Mouse (Mus musculus) liver, embryonic 11.5 days (tissue): ENCODE data around the gene Sult3a2. TPM values are rescaled to one million over a fixed set of nuclear protein-coding genes. Genes with fewer than 3 reads are reported as not detected.
"Not testable (repeated sequence)": the region's sequence is repeated elsewhere in the genome, so short reads cannot be mapped to it uniquely, and the experiment has no call there.

Experiments
- ATAC-seq: fragments of 200-750 bp; cut with Nextera tagmentation; replicated peaks from 2 replicates; pipeline ENCODE4 v1.8.0; 2017; ENCODE audit warnings: moderate number of reproducible peaks, mild to moderate bottlenecking, moderate TSS enrichment, moderate library complexity; ENCODE audit not compliant: low FRiP score
- DNase-seq: peaks from one replicate; pipeline ENCODE4 v3.0.0-alpha.2; 2017; ENCODE audit warnings: low spot score
- H3K27ac ChIP-seq: fragments of 300-500 bp; sonication (generic); 2 replicates; pipeline ENCODE4 v1.5.1; 2014; ENCODE audit warnings: mild to moderate bottlenecking, low read depth, low read length, control low read depth
- H3K27me3 ChIP-seq: fragments of 300-500 bp; sonication (generic); replicated peaks from 2 replicates; pipeline ENCODE4 v1.6.1; 2014; ENCODE audit warnings: low read length, mixed read lengths; ENCODE audit not compliant: control insufficient read depth, insufficient read depth
- H3K36me3 ChIP-seq: fragments of 300-500 bp; sonication (generic); 2 replicates; pipeline ENCODE4 v1.6.1; 2014; ENCODE audit warnings: mild to moderate bottlenecking, low read length, moderate library complexity, mixed read lengths; ENCODE audit not compliant: control insufficient read depth, insufficient read depth
- H3K4me1 ChIP-seq: fragments of 300-500 bp; sonication (generic); replicated peaks from 2 replicates; pipeline ENCODE4 v1.6.1; 2014; ENCODE audit warnings: low read length, mixed read lengths; ENCODE audit not compliant: control insufficient read depth, insufficient read depth
- H3K4me2 ChIP-seq: fragments of 300-500 bp; sonication (generic); 2 replicates; pipeline ENCODE4 v1.6.1; 2014; ENCODE audit warnings: mild to moderate bottlenecking, control low read depth, moderate library complexity
- H3K4me3 ChIP-seq: fragments of 300-500 bp; sonication (generic); 2 replicates; pipeline ENCODE4 v1.5.1; 2014; ENCODE audit warnings: low read depth, low read length, control low read depth
- H3K9ac ChIP-seq: fragments of 300-500 bp; sonication (generic); 2 replicates; pipeline ENCODE4 v1.6.1; 2014; ENCODE audit warnings: low read depth, low read length, control low read depth
- H3K9me3 ChIP-seq: fragments of 300-500 bp; sonication (generic); 2 replicates; pipeline ENCODE4 v1.6.1; 2016; ENCODE audit warnings: low read length, inconsistent platforms, mixed read lengths; ENCODE audit not compliant: control insufficient read depth
- WGBS: fragments of 180-500 bp; shearing (Covaris S2); extraction: QIAGEN DNeasy Blood & Tissue Kit; methylation state at CpG from one replicate; pipeline ENCODE4 v1.1.7; 2014; 5-methylcytosine and 5-hydroxymethylcytosine counted together
- polyA plus RNA-seq: library from polyadenylated mRNA; unstranded; fragments of >200 nt; fragmentation: Nextera tagmentation; extraction: Ambion mirVana; gene quantifications from 2 replicates; pipeline ENCODE4 v1.2.1, GENCODE M21; 2014

Gene Sult3a2
- not detected in 2 replicates for polyA plus RNA-seq

GRCm38 (mm10) chr10:33786604-33787003 lies at the start of gene Sult3a2:
Gene Sult3a2 (minus strand): TSS chr10:33786704.
- H3K9me3 ChIP-seq = no peaks in the 10 kb centered on the region
- 78% methylated on average over 3 of the region's 3 CpGs for WGBS
- DNase-seq (no peak), ATAC-seq (no peak)
- no peak within 1 kb of the TSS for H3K4me2 ChIP-seq
- no peak within 1 kb of the TSS for H3K27ac ChIP-seq
- no peaks in the 10 kb centered on the region for H3K4me1 ChIP-seq
- H3K9ac ChIP-seq = no peak within 1 kb of the TSS
- no peaks in the 10 kb centered on the region for H3K27me3 ChIP-seq
- no peaks in the 10 kb centered on the region for H3K36me3 ChIP-seq
- H3K4me3 ChIP-seq = no peak within 1 kb of the TSS

- no peak overlapping the region for H3K27ac ChIP-seq
- no peaks in the 10 kb centered on the region for H3K36me3 ChIP-seq
- H3K9me3 ChIP-seq = no peaks in the 10 kb centered on the region
- no peaks in the 10 kb centered on the region for H3K27me3 ChIP-seq
- no peak overlapping the region for H3K4me3 ChIP-seq
- 81% methylated on average over 3 of the region's 3 CpGs for WGBS
- H3K4me2 ChIP-seq = no peak overlapping the region
- no peaks in the 10 kb centered on the region for H3K4me1 ChIP-seq
- H3K9ac ChIP-seq = no peak overlapping the region
- ATAC-seq = no peak
- DNase-seq = no peak
Observed at GRCm38 (mm10) chr10:33820892-33821291, 34.4 kb upstream of the Sult3a2 start.

- ATAC-seq = no peak
Observed at GRCm38 (mm10) chr10:33816923-33817322, 30.4 kb upstream of the Sult3a2 start.

GRCm38 (mm10) chr10:33814266-33814665 lies 27.8 kb upstream of the Sult3a2 start:
- Histone ChIP-seq H3K9ac (no peak overlapping the region), H3K36me3 (no peaks in the 10 kb centered on the region), H3K4me1 (no peaks in the 10 kb centered on the region), H3K4me3 (no peak overlapping the region), H3K4me2 (no peak overlapping the region), H3K9me3 (no peaks in the 10 kb centered on the region), H3K27ac (no peak overlapping the region), H3K27me3 (no peaks in the 10 kb centered on the region)
- DNase-seq (no peak), ATAC-seq (no peak)

More at GRCm38 (mm10) chr10:33816923-33817322, 30.4 kb upstream of the Sult3a2 start:
- no peak overlapping the region for H3K4me2 ChIP-seq
- 65% methylated on average over 1 of the region's 1 CpGs for WGBS
- H3K27ac ChIP-seq = no peak overlapping the region
- DNase-seq = no peak
- no peaks in the 10 kb centered on the region for H3K9me3 ChIP-seq
- no peaks in the 10 kb centered on the region for H3K4me1 ChIP-seq
- H3K4me3 ChIP-seq = no peak overlapping the region
- no peaks in the 10 kb centered on the region for H3K36me3 ChIP-seq
- H3K27me3 ChIP-seq = no peaks in the 10 kb centered on the region
- H3K9ac ChIP-seq = no peak overlapping the region

- DNase-seq = no peak
- Histone ChIP-seq H3K4me2 (no peak overlapping the region), H3K27me3 (no peaks in the 10 kb centered on the region), H3K36me3 (no peaks in the 10 kb centered on the region), H3K9ac (no peak overlapping the region), H3K4me1 (no peaks in the 10 kb centered on the region), H3K27ac (no peak overlapping the region), H3K4me3 (no peak overlapping the region), H3K9me3 (no peaks in the 10 kb centered on the region)
- no peak for ATAC-seq
- WGBS = 25% methylated on average over 1 of the region's 1 CpGs
Observed at GRCm38 (mm10) chr10:33811807-33812206, 25.3 kb upstream of the Sult3a2 start.

GRCm38 (mm10) chr10:33797221-33797949 lies 10.9 kb upstream of the Sult3a2 start:
- not testable (repeated sequence) for H3K27me3 ChIP-seq, H3K4me3 ChIP-seq, H3K27ac ChIP-seq, H3K9ac ChIP-seq, H3K9me3 ChIP-seq, H3K4me2 ChIP-seq, H3K36me3 ChIP-seq, H3K4me1 ChIP-seq, ATAC-seq, DNase-seq
- WGBS = 79% methylated on average over 6 of the region's 6 CpGs

GRCm38 (mm10) chr10:33796269-33796915 lies 9.9 kb upstream of the Sult3a2 start:
- H3K27ac ChIP-seq, H3K9me3 ChIP-seq, DNase-seq, H3K4me2 ChIP-seq, H3K9ac ChIP-seq, H3K27me3 ChIP-seq, ATAC-seq, H3K4me1 ChIP-seq, H3K4me3 ChIP-seq, H3K36me3 ChIP-seq: not testable (repeated sequence)
- WGBS = 66% methylated on average over 4 of the region's 4 CpGs

- not testable (repeated sequence) for H3K4me1 ChIP-seq, H3K36me3 ChIP-seq, H3K4me2 ChIP-seq, ATAC-seq, H3K4me3 ChIP-seq, H3K9me3 ChIP-seq, DNase-seq, H3K9ac ChIP-seq, H3K27ac ChIP-seq, H3K27me3 ChIP-seq
- 72% methylated on average over 3 of the region's 3 CpGs for WGBS
Observed at GRCm38 (mm10) chr10:33792166-33792565, 5.7 kb upstream of the Sult3a2 start.

GRCm38 (mm10) chr10:33787541-33787940 lies 1.0 kb upstream of the Sult3a2 start:
- no peak for ATAC-seq
- Histone ChIP-seq H3K36me3 (no peaks in the 10 kb centered on the region), H3K4me3 (no peak overlapping the region), H3K4me2 (no peak overlapping the region), H3K27me3 (no peaks in the 10 kb centered on the region), H3K27ac (no peak overlapping the region), H3K9ac (no peak overlapping the region), H3K9me3 (no peaks in the 10 kb centered on the region), H3K4me1 (no peaks in the 10 kb centered on the region)
- DNase-seq = no peak
